Mouse (Mus musculus) embryonic fibroblast, embryonic 13.5 days (primary cell): Measurements from ENCODE around the gene Hlcs.

Source experiments
- CTCF ChIP-seq: IDR thresholded peaks from 2 replicates; pipeline ENCODE4 v1.5.1; 2011; ENCODE audit warnings: mild to moderate bottlenecking, control low read depth, low read length, moderate library complexity, borderline replicate concordance; ENCODE audit not compliant: insufficient read depth
- POLR2A ChIP-seq: IDR thresholded peaks from 2 replicates; pipeline ENCODE4 v1.6.1; 2011; ENCODE audit warnings: low read depth, mild to moderate bottlenecking, control low read depth, low read length, moderate library complexity

- TF ChIP-seq POLR2A (no peak), CTCF (no peak)
These were observed 127.9 kb downstream of the Hlcs start for GRCm38 (mm10) chr16:94185430-94185829.
